Mouse (Mus musculus) kidney, postnatal 0 days (tissue): ENCODE measurements at regions not wholly inside any gene's neighbourhood (a gene's known extent, or its start where the extent isn't known, plus 50 kb on each side); places are given as distances from the start of the nearest gene placed in this dataset.

Source experiments
- ATAC-seq: fragments of 200-750 bp; cut with Nextera tagmentation; replicated peaks from 2 replicates; pipeline ENCODE4 v1.8.0; 2017; ENCODE audit warnings: low read depth, moderate number of reproducible peaks, moderate TSS enrichment, moderate library complexity; ENCODE audit not compliant: low FRiP score
- DNase-seq: peaks from one replicate; pipeline ENCODE4 v3.0.0-alpha.2; 2016; ENCODE audit warnings: low spot score
- H3K27ac ChIP-seq: fragments of 300-500 bp; sonication (generic); 2 replicates; pipeline ENCODE4 v1.5.1; 2014; ENCODE audit warnings: mild to moderate bottlenecking
- H3K27me3 ChIP-seq: fragments of 300-500 bp; sonication (generic); 2 replicates; pipeline ENCODE4 v1.6.1; 2014; ENCODE audit warnings: low read length, mixed read lengths; ENCODE audit not compliant: insufficient read depth
- H3K36me3 ChIP-seq: fragments of 300-500 bp; sonication (generic); 2 replicates; pipeline ENCODE4 v1.6.1; 2014; ENCODE audit warnings: low read length, mixed read lengths; ENCODE audit not compliant: insufficient read depth
- H3K4me1 ChIP-seq: fragments of 300-500 bp; sonication (generic); replicated peaks from 2 replicates; pipeline ENCODE4 v1.6.1; 2014; ENCODE audit warnings: antibody characterized with exemption, low read length, mixed read lengths; ENCODE audit not compliant: insufficient read depth
- H3K4me2 ChIP-seq: fragments of 300-500 bp; sonication (generic); 2 replicates; pipeline ENCODE4 v1.6.1; 2014; ENCODE audit warnings: mild to moderate bottlenecking, low read length, moderate library complexity, mixed read lengths
- H3K4me3 ChIP-seq: fragments of 300-500 bp; sonication (generic); replicated peaks from 2 replicates; pipeline ENCODE4 v1.5.1; 2014; ENCODE audit warnings: low read depth, low read length
- H3K9ac ChIP-seq: fragments of 300-500 bp; sonication (generic); 2 replicates; pipeline ENCODE4 v1.6.1; 2014; ENCODE audit warnings: low read depth, low read length
- H3K9me3 ChIP-seq: fragments of 300-500 bp; sonication (generic); replicated peaks from 2 replicates; pipeline ENCODE4 v1.6.1; 2016; ENCODE audit warnings: low read length, inconsistent platforms, mixed read lengths
- CTCF ChIP-seq: IDR thresholded peaks from 2 replicates; pipeline ENCODE4 v1.5.1; 2016; ENCODE audit warnings: antibody characterized with exemption, low read depth, mild to moderate bottlenecking, moderate library complexity
- WGBS: fragments of 180-500 bp; shearing (Covaris S2); extraction: QIAGEN DNeasy Blood & Tissue Kit; methylation state at CpG from one replicate; pipeline ENCODE4 v1.1.7; 2014; 5-methylcytosine and 5-hydroxymethylcytosine counted together

GRCm38 (mm10) chr5:43417259-43417658, 98.1 kb upstream of the C1qtnf7 start:
- H3K4me3 ChIP-seq: no peak overlapping the region
- H3K36me3 ChIP-seq: no peaks in the 10 kb centered on the region
- H3K4me1 ChIP-seq: no peaks in the 10 kb centered on the region
- no peak overlapping the region for H3K27ac ChIP-seq
- H3K27me3 ChIP-seq: no peaks in the 10 kb centered on the region
- no peak overlapping the region for H3K4me2 ChIP-seq
- WGBS: 81% methylated on average over 2 of the region's 2 CpGs
- DNase-seq (no peak), ATAC-seq (no peak)
- no peak overlapping the region for H3K9ac ChIP-seq
- H3K9me3 ChIP-seq: no peaks in the 10 kb centered on the region
- no peak for TF ChIP-seq CTCF

DNA sequence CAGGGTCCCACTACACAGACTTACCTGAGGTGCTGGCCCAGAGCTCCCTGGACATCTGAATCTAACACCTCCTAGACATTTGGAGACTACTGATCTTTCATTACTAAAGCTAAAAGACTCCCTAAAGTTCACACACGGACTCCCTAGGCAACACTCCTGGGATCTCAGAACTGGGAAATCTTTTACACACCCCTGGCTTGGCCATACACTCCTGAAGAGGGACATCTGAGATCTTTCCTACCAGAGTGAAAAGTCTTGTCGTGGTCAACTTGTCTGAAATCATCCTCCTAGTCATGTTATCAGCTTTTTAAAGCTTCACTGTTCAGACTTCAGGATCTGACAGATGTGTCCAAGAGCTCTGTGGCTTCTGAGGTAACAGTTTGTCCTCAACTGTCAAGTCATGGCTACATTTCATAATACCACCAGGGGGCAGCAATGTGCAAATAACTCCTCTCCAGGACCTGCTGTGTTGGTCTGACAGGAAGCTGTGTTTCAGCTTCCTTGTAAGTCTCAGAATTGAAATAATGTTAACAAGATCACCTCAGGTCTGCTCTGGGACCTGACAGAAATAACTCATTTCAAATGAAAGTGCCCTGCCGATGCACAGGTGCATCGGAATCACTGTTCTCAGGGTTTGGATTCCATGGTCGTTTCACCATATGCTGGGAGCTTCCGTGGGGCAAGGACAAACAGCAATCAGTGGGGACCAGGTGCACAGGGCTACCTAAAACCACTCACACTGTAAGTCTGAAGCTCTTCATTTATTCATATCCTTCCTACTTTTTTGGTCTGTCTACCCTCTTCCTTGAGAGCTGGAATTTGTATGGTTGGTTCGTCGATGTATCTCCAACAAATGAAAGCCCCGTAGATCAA, 92.3 kb upstream of the C1qtnf7 start:
- Histone ChIP-seq H3K9me3 (no peaks in the 10 kb centered on the region), H3K4me1 (no peaks in the 10 kb centered on the region), H3K4me3 (no peak overlapping the region), H3K4me2 (no peak overlapping the region), H3K27me3 (no peaks in the 10 kb centered on the region), H3K9ac (no peak overlapping the region), H3K36me3 (no peaks in the 10 kb centered on the region), H3K27ac (no peak overlapping the region)
- ATAC-seq (peak; percentile 69; the same call in 1 of the 2 replicates), DNase-seq (peak; percentile 91)
- TF ChIP-seq CTCF: peak; percentile 94
- WGBS: 67% methylated on average over 9 of the region's 9 CpGs

- peak; percentile 38 for DNase-seq
- H3K27me3 ChIP-seq: no peaks in the 10 kb centered on the region
- H3K4me3 ChIP-seq: no peak overlapping the region
- H3K4me1 ChIP-seq: no peaks in the 10 kb centered on the region
- H3K9ac ChIP-seq: no peak overlapping the region
- H3K9me3 ChIP-seq: no peaks in the 10 kb centered on the region
- H3K4me2 ChIP-seq: no peak overlapping the region
- no peaks in the 10 kb centered on the region for H3K36me3 ChIP-seq
- no peak for ATAC-seq
- WGBS: 75% methylated on average over 9 of the region's 9 CpGs
- no peak overlapping the region for H3K27ac ChIP-seq
- TF ChIP-seq CTCF: no peak
Observed at GRCm38 (mm10) chr5:43424551-43425257, 90.6 kb upstream of the C1qtnf7 start.

DNA sequence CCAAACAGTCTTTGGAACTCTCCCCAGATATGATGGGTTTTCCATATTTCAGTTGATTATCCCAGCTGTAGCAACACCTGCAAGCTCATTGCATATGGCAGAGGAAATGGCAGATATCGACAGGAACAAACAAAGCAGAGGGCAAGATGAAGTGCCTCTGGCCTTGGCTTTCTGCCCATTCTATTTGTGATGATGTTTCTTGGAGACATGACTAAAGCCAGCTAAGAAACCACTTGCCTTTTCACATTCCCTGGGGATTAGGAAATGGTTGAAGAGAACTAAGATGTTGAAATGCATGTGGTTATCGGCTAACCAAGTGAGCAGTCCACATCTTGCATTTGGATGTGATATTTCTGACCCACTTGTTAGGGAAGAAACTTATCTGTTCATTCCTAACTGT, 82.0 kb upstream of the C1qtnf7 start:
- no peak overlapping the region for H3K4me2 ChIP-seq
- no peak overlapping the region for H3K4me3 ChIP-seq
- no peak overlapping the region for H3K9ac ChIP-seq
- no peaks in the 10 kb centered on the region for H3K27me3 ChIP-seq
- H3K36me3 ChIP-seq: no peaks in the 10 kb centered on the region
- ATAC-seq (no peak), DNase-seq (no peak)
- no peaks in the 10 kb centered on the region for H3K9me3 ChIP-seq
- H3K27ac ChIP-seq: no peak overlapping the region
- 75% methylated on average over 2 of the region's 2 CpGs for WGBS
- TF ChIP-seq CTCF: no peak
- no peaks in the 10 kb centered on the region for H3K4me1 ChIP-seq

DNA sequence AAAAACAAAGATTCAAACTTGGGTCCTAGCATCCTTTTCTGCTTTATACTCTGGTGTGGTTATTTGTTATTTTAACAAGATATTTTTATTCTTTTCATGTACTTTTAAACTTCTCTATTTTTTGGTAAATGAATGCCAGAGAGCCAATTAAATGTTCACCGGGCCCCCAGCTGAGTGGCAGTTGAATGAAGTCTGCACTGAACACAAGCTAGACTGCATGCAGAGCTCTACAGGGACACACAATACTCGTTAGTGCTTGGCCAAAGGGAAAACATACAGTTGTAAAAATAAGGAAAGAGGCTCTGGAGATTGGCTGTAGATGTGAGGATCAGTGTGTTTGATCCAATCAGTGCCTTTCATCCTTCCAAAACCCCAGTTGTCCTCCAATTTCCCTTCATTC, 76.1 kb upstream of the C1qtnf7 start:
- ATAC-seq (no peak), DNase-seq (no peak)
- whole genome bisulfite sequencing: 64% methylated on average over 2 of the region's 2 CpGs

GRCm38 (mm10) chr5:43441306-43441705, 74.0 kb upstream of the C1qtnf7 start:
- no peak for DNase-seq
- Histone ChIP-seq H3K27ac (no peak overlapping the region), H3K27me3 (no peaks in the 10 kb centered on the region), H3K4me3 (no peak overlapping the region), H3K9me3 (no peaks in the 10 kb centered on the region), H3K4me2 (no peak overlapping the region), H3K9ac (no peak overlapping the region), H3K4me1 (no peaks in the 10 kb centered on the region), H3K36me3 (no peaks in the 10 kb centered on the region)
- TF ChIP-seq CTCF: 0 out of 2 replicates have a peak, but pooled peaks have one; percentile 3
- WGBS: 46% methylated on average over 3 of the region's 3 CpGs
- ATAC-seq: no peak

More for the DNA sequence above, 76.1 kb upstream of the C1qtnf7 start:
- Histone ChIP-seq H3K36me3 (no peaks in the 10 kb centered on the region), H3K4me3 (no peak overlapping the region), H3K9me3 (no peaks in the 10 kb centered on the region), H3K4me2 (no peak overlapping the region), H3K27me3 (no peaks in the 10 kb centered on the region), H3K27ac (no peak overlapping the region), H3K9ac (no peak overlapping the region), H3K4me1 (no peaks in the 10 kb centered on the region)
- no peak for TF ChIP-seq CTCF
